Mouse (Mus musculus) forebrain, embryonic 12.5 days (tissue): ENCODE results near the gene Doc2a. TPM values are rescaled to one million over a fixed set of nuclear protein-coding genes. Genes with fewer than 3 reads are reported as not detected.

Source experiments
- ATAC-seq: fragments of 200-750 bp; cut with Nextera tagmentation; 2 replicates; pipeline ENCODE4 v1.8.0; 2017; ENCODE audit warnings: moderate TSS enrichment; ENCODE audit not compliant: low FRiP score
- H3K27ac ChIP-seq: fragments of 300-500 bp; sonication (generic); 2 replicates; pipeline ENCODE4 v1.5.1; 2016; ENCODE audit warnings: mild to moderate bottlenecking
- H3K27me3 ChIP-seq: fragments of 300-500 bp; sonication (generic); 2 replicates; pipeline ENCODE4 v1.6.1; 2016; ENCODE audit warnings: mild to moderate bottlenecking
- H3K36me3 ChIP-seq: fragments of 300-500 bp; sonication (generic); replicated peaks from 2 replicates; pipeline ENCODE4 v1.6.1; 2016; ENCODE audit warnings: mild to moderate bottlenecking
- H3K4me1 ChIP-seq: fragments of 300-500 bp; sonication (generic); 2 replicates; pipeline ENCODE4 v1.6.1; 2016
- H3K4me2 ChIP-seq: fragments of 300-500 bp; sonication (generic); 2 replicates; pipeline ENCODE4 v1.6.1; 2016; ENCODE audit warnings: mild to moderate bottlenecking, moderate library complexity
- H3K4me3 ChIP-seq: fragments of 300-500 bp; sonication (generic); replicated peaks from 2 replicates; pipeline ENCODE4 v1.5.1; 2016; ENCODE audit warnings: mild to moderate bottlenecking
- H3K9ac ChIP-seq: fragments of 300-500 bp; sonication (generic); 2 replicates; pipeline ENCODE4 v1.6.1; 2016; ENCODE audit warnings: mild to moderate bottlenecking
- H3K9me3 ChIP-seq: fragments of 300-500 bp; sonication (generic); 2 replicates; pipeline ENCODE4 v1.6.1; 2016
- WGBS: fragments of 180-500 bp; shearing (Covaris S2); methylation state at CpG from one replicate; pipeline ENCODE4 v1.1.7; 2016; 5-methylcytosine and 5-hydroxymethylcytosine counted together
- polyA plus RNA-seq: library from polyadenylated mRNA; unstranded; fragments of >200 nt; fragmentation: Nextera tagmentation; extraction: Ambion mirVana; gene quantifications from 2 replicates; pipeline ENCODE4 v1.2.1, GENCODE M21; 2016

Gene Doc2a
- polyA plus RNA-seq, 1 experiment from 2014 or later = 6.6 TPM

DNA sequence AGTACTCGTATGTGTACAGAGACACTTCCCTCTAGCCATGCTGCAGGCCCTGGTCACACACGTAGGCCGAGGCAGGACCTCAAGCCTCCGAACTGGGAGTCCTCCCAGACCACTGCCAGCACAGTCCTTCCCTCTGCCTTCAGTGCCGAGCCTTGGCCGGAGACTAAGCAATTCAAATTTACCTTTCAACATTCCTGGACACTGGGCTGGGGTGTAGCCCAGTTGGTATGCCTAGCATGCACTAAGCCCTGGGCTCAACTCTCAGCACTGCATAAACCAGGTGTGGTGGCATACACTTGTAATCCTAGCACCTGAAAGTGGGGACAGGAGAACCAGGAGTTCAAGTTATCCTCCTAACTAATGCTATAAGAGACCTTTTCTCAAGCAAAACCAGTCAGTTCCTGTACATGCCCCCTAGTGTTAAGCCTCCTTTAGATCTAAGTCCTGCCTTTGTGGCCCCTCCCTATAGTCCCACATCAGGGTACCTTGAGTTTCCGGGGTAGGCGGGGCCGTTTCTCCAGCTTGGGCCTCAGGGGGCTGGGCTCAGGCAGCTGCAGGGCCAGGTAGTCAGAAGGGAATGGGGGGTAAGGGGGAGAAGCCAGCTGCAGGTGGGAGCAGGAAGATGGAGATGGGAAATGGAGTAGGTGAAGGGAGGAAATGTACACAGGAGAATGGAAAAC, 9.7 kb downstream of the Doc2a start:
- no peak overlapping the region for H3K27ac ChIP-seq
- 75% methylated on average over 9 of the region's 9 CpGs for WGBS
- H3K9ac ChIP-seq = no peak overlapping the region
- H3K4me1 ChIP-seq = peaks cover 19% of the 10 kb centered on the region
- peaks cover 4% of the 10 kb centered on the region for H3K27me3 ChIP-seq
- H3K4me2 ChIP-seq = no peak overlapping the region
- peaks cover 81% of the 10 kb centered on the region for H3K36me3 ChIP-seq
- no peaks in the 10 kb centered on the region for H3K9me3 ChIP-seq
- ATAC-seq = no peak
- no peak overlapping the region for H3K4me3 ChIP-seq

DNA sequence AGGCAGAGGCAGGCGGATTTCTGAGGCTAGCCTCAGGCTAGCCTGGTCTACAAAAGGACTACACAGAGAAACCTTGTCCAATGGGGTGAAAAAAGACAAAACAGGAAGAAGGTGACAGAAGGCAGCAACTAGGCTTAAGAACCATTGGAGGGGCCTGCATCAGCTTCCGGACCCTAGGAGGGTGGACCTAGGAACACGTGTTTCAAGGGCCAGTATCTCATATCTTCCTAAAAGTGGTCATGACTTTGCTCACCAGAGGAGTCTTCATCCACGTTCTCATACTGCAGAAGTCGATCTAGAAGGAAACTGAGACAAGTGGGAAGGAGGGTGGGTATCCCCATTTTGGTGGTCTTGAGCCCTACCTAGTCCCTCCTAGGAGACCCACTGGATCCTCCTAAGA, 13.8 kb downstream of the Doc2a start:
- H3K9me3 ChIP-seq = no peaks in the 10 kb centered on the region
- H3K27ac ChIP-seq = 0 out of 2 replicates have a peak overlapping the region, but pooled peaks have one; percentile 13
- WGBS = 82% methylated on average over 5 of the region's 5 CpGs
- peak overlapping the region; percentile 84 for H3K4me2 ChIP-seq
- no peaks in the 10 kb centered on the region for H3K27me3 ChIP-seq
- peak overlapping the region; percentile 71 for H3K9ac ChIP-seq
- peak overlapping the region; percentile 65 for H3K4me3 ChIP-seq
- peaks cover 65% of the 10 kb centered on the region for H3K36me3 ChIP-seq
- ATAC-seq = no peak
- H3K4me1 ChIP-seq = peaks cover 33% of the 10 kb centered on the region

DNA sequence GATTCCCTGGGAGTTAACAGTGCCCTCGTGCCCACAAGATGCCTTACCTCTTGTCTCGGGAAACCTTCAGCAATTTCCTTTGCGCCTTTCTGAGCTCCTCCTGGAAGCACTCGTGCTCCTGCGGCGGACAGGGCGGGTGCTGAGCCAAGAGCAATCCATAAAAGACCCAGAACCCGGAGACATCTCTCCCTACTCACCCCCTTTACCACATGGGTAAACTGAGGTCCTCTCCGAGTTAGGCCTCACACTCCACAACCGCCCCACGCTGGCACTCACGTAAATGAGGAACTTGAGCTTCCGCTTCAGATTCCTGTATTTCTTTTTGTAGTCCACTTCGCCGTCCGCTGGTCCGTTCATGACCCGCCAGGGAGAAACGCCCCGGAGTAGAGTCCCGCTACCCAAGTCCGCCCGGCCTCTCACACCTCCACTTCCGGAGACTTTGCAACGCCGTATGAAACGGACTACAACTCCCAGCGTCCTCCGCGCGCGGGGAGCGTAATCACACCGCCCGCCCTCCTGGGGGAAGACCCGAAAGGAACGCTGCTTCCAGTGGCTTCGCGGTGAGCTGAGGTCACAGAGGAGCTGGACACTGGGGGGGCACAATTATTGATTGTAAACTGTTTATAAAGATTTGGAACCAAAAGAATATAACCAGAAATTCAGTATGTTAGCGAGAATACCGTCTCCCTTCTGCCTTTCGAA, 14.4 kb downstream of the Doc2a start, which contains the start of gene Hirip3:
Gene Hirip3 (plus strand): TSS at position 544 of the 702 bp plus-strand sequence.
- 4% methylated on average over 42 of the region's 42 CpGs for WGBS
- peak within 1 kb of the TSS; percentile 84 for H3K4me2 ChIP-seq
- H3K9ac ChIP-seq = peak within 1 kb of the TSS; percentile 71
- H3K27me3 ChIP-seq = no peaks in the 10 kb centered on the region
- no peaks in the 10 kb centered on the region for H3K9me3 ChIP-seq
- H3K4me3 ChIP-seq = peak within 1 kb of the TSS; percentile 65
- peak within 1 kb of the TSS; percentile 80 for H3K27ac ChIP-seq
- H3K4me1 ChIP-seq = peaks cover 33% of the 10 kb centered on the region
- peak; percentile 89 for ATAC-seq
- peaks cover 65% of the 10 kb centered on the region for H3K36me3 ChIP-seq

DNA sequence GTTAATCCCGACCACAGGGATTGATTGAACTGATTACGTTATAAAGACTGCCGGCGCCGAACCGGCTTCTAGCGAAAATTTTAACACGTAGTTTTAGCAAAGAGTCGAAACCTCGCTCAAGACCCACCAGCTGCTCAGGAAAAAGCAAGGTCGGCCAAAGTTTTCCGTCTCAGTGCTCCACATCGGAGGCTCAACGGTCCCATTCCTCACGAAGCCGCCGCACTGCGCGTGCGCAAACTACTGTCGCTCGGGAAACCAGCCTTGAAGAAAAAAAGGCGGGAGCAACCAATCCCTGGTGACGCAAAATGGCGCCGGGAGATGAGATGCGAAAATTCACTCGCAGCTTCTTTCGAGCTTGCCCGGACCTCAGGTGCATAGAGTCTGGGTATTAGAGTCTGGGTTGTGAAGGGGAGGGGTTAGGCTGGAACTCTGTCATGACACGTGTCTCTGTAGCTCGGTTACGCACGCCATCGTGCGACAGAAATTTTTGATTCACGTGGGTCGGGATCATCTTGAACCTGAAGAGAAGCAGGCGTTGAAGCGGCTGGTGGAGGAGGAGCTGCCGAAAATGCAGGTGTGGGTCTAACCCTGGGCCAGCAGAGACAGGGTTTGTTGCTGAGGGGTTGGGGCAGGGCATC, 15.1 kb downstream of the Doc2a start, which contains the start of gene Ino80e:
Gene Ino80e (minus strand): TSS at position 231 of the 638 bp plus-strand sequence.
- WGBS = under 1% methylated on average over 41 of the region's 41 CpGs

DNA sequence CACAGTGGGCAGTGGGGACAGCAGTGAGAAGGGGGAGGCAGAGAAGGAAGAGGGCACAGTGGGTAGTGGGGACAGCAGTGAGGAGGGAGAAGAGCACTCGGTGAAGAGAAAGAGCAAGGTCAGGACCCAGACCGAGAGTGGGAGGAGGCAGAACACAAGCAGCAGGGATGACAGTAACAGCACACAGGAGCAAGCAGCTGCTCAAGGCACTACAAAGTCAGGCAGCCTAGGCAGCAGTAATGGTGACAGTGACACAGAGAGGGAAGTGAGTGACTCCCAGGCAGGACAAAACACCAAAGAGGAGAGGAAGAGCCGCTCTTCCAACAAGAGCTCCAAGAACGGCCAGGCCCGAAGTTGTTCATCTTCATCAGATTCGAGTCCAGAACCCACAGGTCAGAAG, 16.6 kb downstream of the Doc2a start:
- H3K4me2 ChIP-seq = peak overlapping the region; percentile 84
- H3K4me3 ChIP-seq = peak overlapping the region; percentile 65
- H3K9ac ChIP-seq = peak overlapping the region; percentile 71
- WGBS = 72% methylated on average over 6 of the region's 6 CpGs
- H3K4me1 ChIP-seq = peaks cover 33% of the 10 kb centered on the region
- H3K36me3 ChIP-seq = peaks cover 65% of the 10 kb centered on the region
- no peak for ATAC-seq
- no peaks in the 10 kb centered on the region for H3K9me3 ChIP-seq
- no peaks in the 10 kb centered on the region for H3K27me3 ChIP-seq
- peak overlapping the region; percentile 80 for H3K27ac ChIP-seq

More for the DNA sequence above, 15.1 kb downstream of the Doc2a start, which contains the start of gene Ino80e:
- Histone ChIP-seq H3K4me3 (peak within 1 kb of the TSS; percentile 65), H3K4me2 (peak within 1 kb of the TSS; percentile 84), H3K36me3 (peaks cover 65% of the 10 kb centered on the region), H3K9me3 (no peaks in the 10 kb centered on the region), H3K27ac (peak within 1 kb of the TSS; percentile 80), H3K4me1 (peaks cover 33% of the 10 kb centered on the region), H3K27me3 (no peaks in the 10 kb centered on the region), H3K9ac (peak within 1 kb of the TSS; percentile 71)
- ATAC-seq = peak; percentile 72

DNA sequence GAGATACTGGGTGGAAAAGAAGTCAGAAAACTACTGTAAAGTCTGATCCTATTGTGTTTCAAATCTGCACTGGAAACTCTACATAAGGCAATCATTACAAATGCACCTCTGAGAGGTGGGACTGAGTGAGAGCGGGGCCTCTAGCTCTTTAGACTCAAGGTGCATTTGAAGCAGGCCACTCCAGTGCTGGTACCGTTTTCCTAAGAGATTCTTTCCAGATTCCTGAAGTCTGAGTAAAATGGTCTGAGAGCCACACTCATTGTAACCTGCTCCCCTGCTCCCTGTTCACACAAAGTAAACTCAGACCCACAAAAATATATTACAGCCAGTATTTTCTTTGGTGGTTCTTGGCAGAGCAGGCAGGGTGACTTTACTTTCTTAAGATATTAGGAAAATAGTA, 20.3 kb downstream of the Doc2a start:
- Histone ChIP-seq H3K36me3 (peaks cover 90% of the 10 kb centered on the region), H3K27me3 (no peaks in the 10 kb centered on the region), H3K4me3 (no peak overlapping the region), H3K9me3 (no peaks in the 10 kb centered on the region), H3K27ac (no peak overlapping the region), H3K4me1 (peaks cover 23% of the 10 kb centered on the region), H3K4me2 (no peak overlapping the region), H3K9ac (no peak overlapping the region)
- ATAC-seq = no peak
- whole genome bisulfite sequencing = 83% methylated on average over 2 of the region's 2 CpGs

DNA sequence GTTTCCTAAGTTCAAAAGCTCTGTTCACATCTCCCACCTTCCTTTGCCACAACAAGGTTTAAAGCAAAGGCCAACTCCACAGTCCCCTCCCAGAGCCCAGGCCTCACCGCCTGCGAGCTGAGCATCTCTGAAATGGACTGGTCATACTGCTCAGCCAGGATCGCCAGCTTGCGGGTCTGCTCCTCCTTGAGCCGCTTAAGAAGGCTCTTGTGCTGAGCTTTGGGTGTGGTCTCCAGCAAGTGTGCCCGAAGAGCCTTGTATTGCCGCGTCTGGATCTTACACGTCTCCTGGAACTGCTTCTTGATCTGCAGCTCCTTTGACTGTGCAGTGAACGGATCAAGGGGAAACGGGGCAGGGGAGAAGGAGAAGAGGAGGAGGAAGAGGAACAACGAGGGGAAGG, 20.8 kb downstream of the Doc2a start:
- WGBS = 85% methylated on average over 12 of the region's 12 CpGs
- ATAC-seq = no peak
- peaks cover 95% of the 10 kb centered on the region for H3K36me3 ChIP-seq

DNA sequence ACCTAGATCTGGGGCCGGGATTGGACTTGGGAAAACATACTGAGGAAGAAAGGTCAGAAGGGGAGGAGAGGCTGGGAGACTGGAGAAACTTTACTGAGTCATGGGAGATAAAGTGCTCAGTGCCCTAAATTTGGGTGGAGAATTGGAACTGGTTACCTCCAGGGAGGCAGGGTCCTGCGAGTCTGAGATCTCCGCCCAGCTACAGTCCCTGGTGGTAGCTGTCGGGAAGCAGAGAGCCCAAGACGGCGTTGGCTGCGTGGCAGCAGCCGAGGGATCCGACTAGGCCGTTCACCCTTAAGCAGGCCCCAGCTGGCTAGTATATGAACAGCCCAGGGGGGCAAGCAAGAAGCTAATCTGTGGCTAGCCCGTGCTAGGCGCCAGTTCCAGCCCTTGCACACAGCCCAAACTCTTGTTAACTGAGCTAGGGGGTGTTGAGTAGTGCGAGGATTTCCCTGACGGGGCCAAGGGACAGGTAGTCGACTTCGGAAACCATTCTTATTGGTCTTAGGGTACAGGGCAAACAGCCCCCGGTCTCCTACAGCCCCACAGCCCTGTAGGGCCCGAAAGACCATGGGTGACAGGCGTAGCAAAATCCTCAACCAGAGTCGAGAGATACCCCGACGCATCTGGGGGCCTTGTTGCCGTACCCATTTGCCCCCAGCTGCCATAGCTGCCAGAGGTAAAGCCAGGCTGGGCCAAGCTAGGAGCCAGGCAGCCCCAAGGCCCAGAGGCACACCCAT, 22.7 kb downstream of the Doc2a start:
- no peak for ATAC-seq

More for the DNA sequence above, 20.8 kb downstream of the Doc2a start:
- Histone ChIP-seq H3K4me2 (no peak overlapping the region), H3K9ac (no peak overlapping the region), H3K9me3 (no peaks in the 10 kb centered on the region), H3K27ac (no peak overlapping the region), H3K4me3 (no peak overlapping the region), H3K27me3 (no peaks in the 10 kb centered on the region), H3K4me1 (peaks cover 18% of the 10 kb centered on the region)

DNA sequence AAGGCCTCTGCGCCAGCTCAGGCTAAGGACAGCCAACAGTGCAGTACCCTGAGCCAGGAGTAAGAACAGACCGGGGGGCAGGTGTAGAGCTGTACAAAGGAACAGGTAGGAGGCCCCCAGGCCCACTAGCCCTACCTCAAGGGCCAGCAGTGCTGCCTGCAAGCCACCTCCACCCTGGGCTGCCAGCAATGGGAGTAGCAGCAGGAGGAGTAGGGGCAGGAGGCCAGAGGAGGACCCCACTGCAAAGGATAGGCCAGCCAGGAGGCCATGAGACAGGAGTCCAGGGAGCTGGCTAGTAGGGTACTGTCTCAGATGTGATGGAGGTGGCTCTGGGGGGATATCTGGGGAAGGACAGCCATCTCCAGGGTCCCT, 23.3 kb downstream of the Doc2a start:
- peaks cover 99% of the 10 kb centered on the region for H3K36me3 ChIP-seq
- H3K27me3 ChIP-seq = no peaks in the 10 kb centered on the region
- H3K4me1 ChIP-seq = no peaks in the 10 kb centered on the region
- H3K27ac ChIP-seq = no peak overlapping the region
- ATAC-seq = no peak
- no peak overlapping the region for H3K4me2 ChIP-seq
- H3K9ac ChIP-seq = no peak overlapping the region
- WGBS = 97% methylated on average over 2 of the region's 2 CpGs
- H3K9me3 ChIP-seq = no peaks in the 10 kb centered on the region
- no peak overlapping the region for H3K4me3 ChIP-seq

More for the DNA sequence above, 22.7 kb downstream of the Doc2a start:
- Histone ChIP-seq H3K4me2 (no peak overlapping the region), H3K27me3 (no peaks in the 10 kb centered on the region), H3K36me3 (peaks cover 99% of the 10 kb centered on the region), H3K27ac (no peak overlapping the region), H3K4me1 (no peaks in the 10 kb centered on the region), H3K4me3 (no peak overlapping the region), H3K9ac (no peak overlapping the region), H3K9me3 (no peaks in the 10 kb centered on the region)
- 91% methylated on average over 23 of the region's 23 CpGs for WGBS

DNA sequence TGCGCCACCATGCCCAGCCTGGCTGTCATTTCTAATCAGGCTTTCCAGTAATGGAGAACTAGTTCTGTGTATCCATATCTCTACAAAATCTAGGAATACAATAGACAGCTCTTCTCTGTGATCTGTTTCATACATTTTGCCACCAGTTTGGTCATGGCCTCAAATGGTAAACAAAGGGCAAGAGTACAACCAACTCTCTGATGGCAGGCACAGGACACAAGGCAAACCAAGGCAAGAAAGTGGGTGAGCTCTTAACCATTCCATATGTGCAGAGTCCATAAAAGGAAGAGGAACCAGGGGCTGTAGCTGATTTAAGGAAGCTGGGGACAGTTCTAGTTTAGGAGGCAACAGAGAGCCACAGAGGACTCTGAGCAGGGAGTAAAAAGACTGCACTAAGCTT, 30.0 kb downstream of the Doc2a start:
- H3K9ac ChIP-seq = no peak overlapping the region
- no peaks in the 10 kb centered on the region for H3K9me3 ChIP-seq
- H3K4me2 ChIP-seq = no peak overlapping the region
- no peak for ATAC-seq
- H3K27me3 ChIP-seq = no peaks in the 10 kb centered on the region
- peaks cover 83% of the 10 kb centered on the region for H3K36me3 ChIP-seq
- H3K27ac ChIP-seq = no peak overlapping the region
- no peak overlapping the region for H3K4me3 ChIP-seq
- peaks cover 20% of the 10 kb centered on the region for H3K4me1 ChIP-seq
- WGBS = 98% methylated on average over 1 of the region's 1 CpGs

DNA sequence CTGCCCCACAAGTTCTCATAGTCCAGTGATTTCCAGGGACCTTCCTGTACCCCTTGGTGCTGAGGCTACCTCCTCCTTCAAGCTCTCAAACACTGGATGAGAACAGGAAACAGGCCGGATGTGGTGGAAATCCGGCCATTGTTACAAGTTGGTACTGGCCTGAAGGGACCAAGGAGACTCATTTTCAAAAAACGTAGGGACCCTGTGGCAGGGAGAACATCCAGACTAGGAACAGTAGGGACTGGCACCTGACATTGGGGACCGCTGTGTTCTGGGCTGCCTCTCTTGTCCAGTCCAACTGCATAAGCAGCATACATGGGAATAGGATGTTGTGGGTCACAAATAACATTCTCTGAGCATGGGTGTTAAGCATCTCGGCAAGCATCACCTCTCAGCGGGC, 33.8 kb downstream of the Doc2a start:
- ATAC-seq = no peak
- Histone ChIP-seq H3K36me3 (peaks cover 45% of the 10 kb centered on the region), H3K9ac (peak overlapping the region; percentile 94; the same call in 1 of the 2 replicates), H3K27ac (no peak overlapping the region), H3K4me1 (peaks cover 37% of the 10 kb centered on the region), H3K4me3 (peak overlapping the region; percentile 78; the same call in 1 of the 2 replicates), H3K9me3 (no peaks in the 10 kb centered on the region), H3K27me3 (no peaks in the 10 kb centered on the region), H3K4me2 (peak overlapping the region; percentile 99)
- WGBS = 83% methylated on average over 6 of the region's 6 CpGs
